Mouse (Mus musculus) kidney, postnatal 4 days (tissue): Measurements from ENCODE around the gene Pde5a.

ENCODE experiments used
- DNase-seq, 2 experiments: peaks; one replicate each; pipeline ENCODE4 v3.0.0; 2021; ENCODE audit warnings: mixed read lengths in 2 of 2

The Pde5a gene

GRCm38 (mm10) chr3:122859829-122860228, 131.1 kb downstream of the Pde5a start:
- no peak for DNase-seq

GRCm38 (mm10) chr3:122860573-122861498, 132.1 kb downstream of the Pde5a start:
- no peak for DNase-seq

GRCm38 (mm10) chr3:122865092-122865491, 136.3 kb downstream of the Pde5a start:
- no peak for DNase-seq

DNA sequence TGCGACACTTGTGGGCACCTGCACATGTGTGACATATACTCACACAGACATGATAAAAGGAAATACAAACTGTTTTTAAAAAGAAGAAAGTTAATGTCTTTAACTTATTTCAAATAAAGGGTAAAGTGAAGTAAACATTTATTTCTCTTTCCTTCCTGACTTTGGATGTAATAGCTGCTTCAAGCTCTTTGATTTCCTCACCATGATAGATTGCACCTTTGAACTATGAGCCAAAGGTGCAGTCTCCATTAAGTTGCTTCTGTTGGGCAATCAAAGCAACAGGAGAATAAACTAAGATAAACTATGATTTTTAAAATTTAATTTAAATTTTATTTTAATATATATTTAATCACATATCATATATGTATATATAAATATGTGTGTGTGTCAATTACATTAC, 139.5 kb downstream of the Pde5a start:
- no peak for DNase-seq

DNA sequence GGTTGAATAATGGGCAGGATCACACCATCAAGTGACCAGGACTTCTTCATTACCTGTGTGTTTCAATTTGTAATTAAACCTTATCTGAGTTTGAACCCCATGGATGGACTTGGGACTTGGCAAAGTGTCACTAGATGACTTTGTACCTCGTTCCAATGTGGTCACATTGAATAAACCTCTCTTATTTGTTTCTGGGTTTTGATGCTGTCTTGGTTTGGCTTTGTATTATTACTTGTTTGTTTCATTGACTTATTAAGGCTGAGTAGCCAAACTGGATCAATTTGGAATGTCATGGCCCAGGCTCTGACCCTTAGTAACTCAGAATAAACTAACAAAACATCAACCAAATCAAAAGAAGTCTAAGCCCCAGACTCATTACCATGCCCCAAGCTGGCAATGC, 142.8 kb downstream of the Pde5a start:
- DNase-seq, result no peak

DNA sequence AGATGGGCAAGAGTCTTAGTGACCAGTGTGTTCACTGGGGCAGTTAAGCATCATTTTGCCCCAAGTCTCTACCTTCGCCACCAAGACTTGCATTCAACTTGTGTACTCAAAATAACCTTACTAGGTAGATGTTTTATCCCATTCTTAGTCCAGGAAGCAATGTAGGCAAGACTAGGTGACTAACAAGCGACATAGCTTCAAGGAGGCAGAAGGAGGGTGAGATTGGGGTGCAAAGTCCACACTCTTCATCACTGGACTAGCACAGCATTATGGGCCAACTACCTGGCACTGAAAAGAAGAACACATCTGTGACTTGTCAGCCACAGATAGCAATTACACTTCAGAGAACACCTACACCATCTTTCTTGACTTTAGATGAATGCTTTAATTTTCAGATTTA, 148.1 kb downstream of the Pde5a start:
- DNase-seq, result no peak

DNA sequence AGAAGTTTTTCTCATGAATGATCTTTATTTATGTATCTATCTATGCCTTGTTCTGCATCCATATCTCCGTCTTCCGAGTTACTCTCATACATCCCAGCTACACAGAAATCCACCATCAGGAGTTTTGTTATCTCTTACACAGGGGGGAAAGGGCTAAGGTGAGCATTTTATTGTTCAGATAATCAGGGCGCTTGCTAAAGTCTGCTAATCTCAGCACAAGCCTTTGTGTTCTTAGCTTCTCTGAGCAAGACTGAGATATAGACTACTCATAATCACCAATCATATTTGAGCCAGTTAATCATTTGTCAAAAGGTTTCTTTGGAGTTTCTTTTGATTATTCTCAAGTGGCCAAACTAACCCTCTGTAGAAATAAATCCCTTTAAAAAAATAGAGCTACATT, 148.8 kb downstream of the Pde5a start:
- no peak for DNase-seq

DNA sequence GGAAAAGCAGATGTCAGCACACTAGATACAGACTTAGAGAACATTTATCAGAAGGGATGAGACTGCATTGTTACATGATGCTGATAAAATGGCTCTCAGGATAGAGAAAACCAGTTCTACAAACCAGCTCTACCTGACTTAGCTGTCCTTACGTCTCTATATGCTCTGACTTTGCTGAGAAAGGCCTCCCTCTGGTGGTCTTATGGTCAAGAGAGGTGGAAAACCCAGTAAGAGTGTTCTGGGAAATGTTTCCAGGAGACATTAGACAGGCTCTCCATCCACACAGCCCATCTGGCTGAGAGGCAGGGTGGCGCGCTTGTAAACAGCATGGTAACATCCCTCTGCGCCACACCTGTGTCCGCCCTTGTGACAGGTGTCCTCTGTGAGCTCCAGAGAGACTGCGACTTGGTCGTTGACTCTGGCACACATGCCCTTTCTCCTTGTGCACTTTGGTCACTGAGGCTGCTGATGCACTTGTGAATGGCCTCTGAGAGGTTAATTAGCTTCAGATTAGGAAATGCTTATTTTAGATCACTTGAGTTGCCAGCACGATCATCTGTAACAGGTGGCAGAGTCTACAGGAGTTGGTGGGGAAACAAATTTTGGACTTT, 150.1 kb downstream of the Pde5a start:
- no peak for DNase-seq

DNA sequence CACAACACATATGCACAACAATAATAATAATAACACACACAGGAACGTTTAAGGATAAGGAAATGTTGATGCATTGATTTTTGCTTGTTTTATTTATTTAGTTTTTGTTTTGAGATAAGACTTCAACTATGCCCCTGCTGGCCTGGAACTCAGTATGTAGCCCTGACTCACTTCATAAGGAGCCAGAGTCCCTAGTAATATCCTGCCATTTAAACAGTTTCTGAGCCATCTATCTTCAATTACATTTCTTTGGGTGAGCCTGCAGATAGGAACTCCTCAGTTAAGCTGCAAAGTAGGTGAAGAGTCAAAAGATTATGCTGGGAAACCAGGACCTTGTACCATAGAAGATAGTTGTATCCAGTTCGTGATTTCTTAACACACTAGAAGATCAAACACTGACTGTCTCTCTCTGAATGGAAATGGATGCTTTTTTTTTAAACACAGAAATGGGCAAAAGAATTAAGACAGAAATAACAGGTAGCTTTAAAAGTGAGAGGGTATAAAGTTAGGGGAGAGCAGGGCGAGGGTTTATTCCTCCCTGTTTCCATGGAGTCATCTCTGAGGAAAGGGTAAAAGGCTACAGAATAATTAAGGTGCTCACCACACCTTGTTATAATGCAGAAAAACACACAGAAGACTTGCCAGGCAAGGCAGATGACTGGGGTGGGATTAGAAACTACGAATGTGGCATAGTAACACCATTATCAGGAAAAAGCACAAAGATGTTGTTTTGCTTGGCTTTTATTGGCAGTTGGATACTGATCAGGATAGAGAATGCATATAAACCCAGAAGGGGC, 159.0 kb downstream of the Pde5a start:
- no peak for DNase-seq

GRCm38 (mm10) chr3:122888371-122888819, 159.6 kb downstream of the Pde5a start:
- DNase-seq, result no peak

DNA sequence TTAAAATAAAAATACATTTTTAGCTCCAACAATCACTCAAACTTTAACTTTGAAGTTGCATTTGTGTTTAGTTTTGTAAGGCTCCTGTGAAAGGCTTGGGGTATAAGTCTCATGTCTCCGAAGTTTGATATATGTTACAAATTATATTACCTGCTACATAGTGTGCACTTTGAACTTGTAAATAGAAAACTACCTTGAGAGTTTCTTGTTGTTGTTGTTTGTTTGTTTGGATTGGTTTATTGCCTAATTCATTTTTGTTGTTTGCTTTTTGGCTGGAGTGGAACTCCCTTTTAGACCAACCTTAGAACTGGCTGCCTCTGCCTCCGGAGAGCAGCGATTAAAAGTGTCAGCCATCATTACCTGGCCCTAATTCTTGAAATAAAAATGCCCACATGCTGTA, 166.0 kb downstream of the Pde5a start, which contains the start of gene Fabp2:
TSS of gene Fabp2 (plus strand) at position 301 of the 400 bp plus-strand sequence.
- no peak for DNase-seq

GRCm38 (mm10) chr3:122895189-122895731, 166.5 kb downstream of the Pde5a start:
- no peak for DNase-seq

DNA sequence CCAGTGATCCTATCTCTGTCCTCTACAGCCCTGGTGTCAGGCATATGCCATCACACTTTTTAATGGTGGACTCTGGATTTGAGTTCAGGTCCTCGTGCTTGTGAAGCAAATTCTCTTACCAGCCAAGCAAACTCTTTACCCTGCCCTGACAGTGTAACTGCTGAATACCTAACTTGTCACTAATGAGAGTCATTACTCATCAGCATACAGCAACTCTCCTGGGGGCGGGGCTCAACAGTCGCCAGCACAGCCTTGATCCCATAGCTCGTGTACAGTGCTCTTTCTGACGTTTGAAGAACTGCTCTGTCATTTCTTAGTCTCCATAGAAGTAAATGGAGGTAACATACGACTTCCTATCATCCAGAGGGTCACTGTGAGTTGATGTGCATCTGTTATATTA, 169.5 kb downstream of the Pde5a start:
- no peak for DNase-seq

DNA sequence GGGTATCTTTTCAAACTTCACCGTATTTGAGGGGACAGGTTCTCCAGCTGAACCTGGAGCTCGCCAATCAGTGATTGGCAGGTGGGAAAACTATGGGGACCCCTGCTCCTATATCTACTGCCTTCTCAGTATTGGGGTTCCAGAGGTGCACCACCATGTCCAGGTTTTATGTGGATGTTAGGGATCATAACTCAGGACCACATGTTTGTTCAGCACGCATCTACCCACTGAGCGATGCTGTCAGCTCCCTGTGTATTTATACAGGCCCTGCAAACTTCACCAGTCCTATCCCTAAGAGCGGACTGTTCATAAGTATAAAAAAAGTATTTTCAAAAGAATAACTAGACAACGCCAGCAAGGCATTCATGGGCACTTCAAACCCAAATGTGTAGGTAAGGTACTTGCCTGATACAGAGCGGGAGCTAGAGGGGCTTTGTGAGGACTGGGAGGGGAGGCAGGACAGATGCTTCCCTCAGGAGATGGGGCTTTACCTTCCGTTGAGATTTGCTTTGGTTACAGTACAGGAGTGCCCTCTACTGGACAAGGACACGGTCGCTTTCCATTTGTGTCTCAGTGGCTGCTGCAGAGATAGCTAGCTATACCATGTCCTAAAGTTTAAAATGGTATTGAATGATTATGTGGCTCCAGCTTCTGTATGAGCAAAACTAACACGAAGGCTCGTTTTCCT, 175.1 kb downstream of the Pde5a start:
- peak; percentile 71 to 74 for DNase-seq

- no peak for DNase-seq
Observed at GRCm38 (mm10) chr3:122907841-122908240, 179.1 kb downstream of the Pde5a start.
